Mouse (Mus musculus): ENCODE measurements around the gene Cenpk. TPM values are rescaled to one million over a fixed set of nuclear protein-coding genes. Genes with fewer than 3 reads are reported as not detected.

Gene Cenpk
- total RNA-seq, 2 experiments from 2014 or later: 2.6 to 3.1 TPM

Other genes starting within 250 kb of the Cenpk start
- 10 to 100 TPM in 1 of 2 experiments, 1 to 10 TPM in 1; 9.5 to 10.7 TPM for gene Nln, start 119.0 kb upstream of the Cenpk start, total RNA-seq (2021)
- 1 to 10 TPM; 1.2 to 1.6 TPM for gene Sgtb, start 118.9 kb upstream of the Cenpk start, total RNA-seq (2021)
- gene Trappc13, start 50.1 kb upstream of the Cenpk start, total RNA-seq (2021): 10 to 100 TPM; 30.6 to 33.6 TPM
- gene Trim23, start 49.8 kb upstream of the Cenpk start, total RNA-seq (2021): 10 to 100 TPM; 17.6 to 19.0 TPM
- 1 to 10 TPM; 6.3 to 9.6 TPM for gene Ppwd1, start 232 bp downstream of the Cenpk start, total RNA-seq (2021)
- 1 to 10 TPM; 1.1 to 1.9 TPM for gene Adamts6, start 59.2 kb downstream of the Cenpk start, total RNA-seq (2021)